Mouse (Mus musculus) ES-Bruce4 (cell line): ENCODE measurements around the gene Asb6.

Source experiments
- CTCF ChIP-seq: IDR thresholded peaks from one replicate; pipeline ENCODE4 v1.8.1; 2011; ENCODE audit warnings: low read depth, low read length
- EP300 ChIP-seq: IDR thresholded peaks from 2 replicates; pipeline ENCODE4 v1.6.1; 2011; ENCODE audit warnings: low read depth, low read length; ENCODE audit not compliant: insufficient read depth
- POLR2A ChIP-seq: IDR thresholded peaks from one replicate; pipeline ENCODE4 v1.8.1; 2011; ENCODE audit warnings: low read length; ENCODE audit not compliant: insufficient read depth

- TF ChIP-seq EP300, result no peak
- TF ChIP-seq CTCF, result no peak
- TF ChIP-seq POLR2A, result no peak
These were observed 26.5 kb downstream of the Asb6 start, which contains the start of gene 1700001O22Rik for GRCm38 (mm10) chr2:30803604-30804003.
